Mouse (Mus musculus) layer of hippocampus, adult 11-12 months (tissue): ENCODE measurements at regions not wholly inside any gene's neighbourhood (a gene's known extent, or its start where the extent isn't known, plus 50 kb on each side); places are given as distances from the start of the nearest gene placed in this dataset.

Experiments used
- DNase-seq: peaks from one replicate; pipeline ENCODE4 v3.0.0; 2022; ENCODE audit warnings: low spot score

- DNase-seq, result peak; percentile 49
These were observed 239.1 kb upstream of the Nsun2 start for GRCm38 (mm10) chr13:69294483-69294882.

- no peak for DNase-seq
These were observed 230.2 kb upstream of the Nsun2 start for GRCm38 (mm10) chr13:69303316-69303715.

- peak; percentile 24 for DNase-seq
These were observed 203.0 kb upstream of the Nsun2 start for GRCm38 (mm10) chr13:69330412-69331000.

GRCm38 (mm10) chr13:69331537-69332435 is 201.8 kb upstream of the Nsun2 start:
- peak; percentile 14 for DNase-seq

GRCm38 (mm10) chr13:69343806-69344205 is 189.7 kb upstream of the Nsun2 start:
- no peak for DNase-seq

GRCm38 (mm10) chr13:69357435-69357834 is 176.1 kb upstream of the Nsun2 start:
- DNase-seq, result peak; percentile 14

GRCm38 (mm10) chr13:69365880-69366490 is 167.6 kb upstream of the Nsun2 start:
- DNase-seq, result no peak

GRCm38 (mm10) chr13:69373101-69373815 is 160.3 kb upstream of the Nsun2 start:
- no peak for DNase-seq

GRCm38 (mm10) chr13:69373816-69374142 is 159.8 kb upstream of the Nsun2 start:
- DNase-seq, result no peak

GRCm38 (mm10) chr13:69380403-69380802 is 153.1 kb upstream of the Nsun2 start:
- DNase-seq, result no peak

GRCm38 (mm10) chr13:69384767-69385166 is 148.8 kb upstream of the Nsun2 start:
- no peak for DNase-seq

- DNase-seq, result no peak
These were observed 140.4 kb upstream of the Nsun2 start for GRCm38 (mm10) chr13:69392917-69393827.

GRCm38 (mm10) chr13:69394544-69394943 is 139.0 kb upstream of the Nsun2 start:
- no peak for DNase-seq

GRCm38 (mm10) chr13:69410359-69410758 is 123.2 kb upstream of the Nsun2 start:
- no peak for DNase-seq

GRCm38 (mm10) chr13:69414813-69415212 is 118.7 kb upstream of the Nsun2 start:
- DNase-seq, result no peak

GRCm38 (mm10) chr13:69416726-69417125 is 116.8 kb upstream of the Nsun2 start:
- no peak for DNase-seq

- DNase-seq, result no peak
These were observed 115.6 kb upstream of the Nsun2 start for GRCm38 (mm10) chr13:69417855-69418478.

GRCm38 (mm10) chr13:69420166-69420565 is 113.4 kb upstream of the Nsun2 start:
- no peak for DNase-seq

GRCm38 (mm10) chr13:69421966-69422365 is 111.6 kb upstream of the Nsun2 start:
- DNase-seq, result no peak

GRCm38 (mm10) chr13:69426117-69426516 is 107.4 kb upstream of the Nsun2 start:
- DNase-seq, result no peak

GRCm38 (mm10) chr13:69429596-69429995 is 104.0 kb upstream of the Nsun2 start:
- DNase-seq, result no peak
